Mouse (Mus musculus): ENCODE measurements at regions not wholly inside any gene's neighbourhood (a gene's known extent, or its start where the extent isn't known, plus 50 kb on each side); places are given as distances from the start of the nearest gene placed in this dataset.

GRCm38 (mm10) chr14:61866532-61867268, 259.4 kb downstream of the Kcnrg start:
- no peak for DNase-seq
- intact Hi-C loops (cut with DNase I; ENCODE audit: low total_unique reads) = no loop called here

GRCm38 (mm10) chr14:61874206-61874605, 266.9 kb downstream of the Kcnrg start:
- intact Hi-C loops (cut with DNase I; ENCODE audit: low total_unique reads) = no loop called here

GRCm38 (mm10) chr14:61879416-61879815, 272.2 kb downstream of the Kcnrg start:
- intact Hi-C loops (cut with DNase I; ENCODE audit: low total_unique reads) = no loop called here

More at GRCm38 (mm10) chr14:61874206-61874605, 266.9 kb downstream of the Kcnrg start:
- no peak for DNase-seq

GRCm38 (mm10) chr14:61880514-61881259, 273.4 kb downstream of the Kcnrg start:
- intact Hi-C loops (cut with DNase I; ENCODE audit: low total_unique reads) = no loop called here
- DNase-seq = no peak

More at GRCm38 (mm10) chr14:61879416-61879815, 272.2 kb downstream of the Kcnrg start:
- DNase-seq = no peak

- DNase-seq = no peak
- intact Hi-C loops (cut with DNase I; ENCODE audit: low total_unique reads) = no loop called here
These were observed 278.2 kb downstream of the Kcnrg start for GRCm38 (mm10) chr14:61885241-61886015.

GRCm38 (mm10) chr14:61889626-61890025, 282.4 kb downstream of the Kcnrg start:
- DNase-seq = no peak
- intact Hi-C loops (cut with DNase I; ENCODE audit: low total_unique reads) = no loop called here

GRCm38 (mm10) chr14:61893786-61894185, 286.5 kb downstream of the Kcnrg start:
- no peak for DNase-seq
- intact Hi-C loops (cut with DNase I; ENCODE audit: low total_unique reads) = no loop called here

GRCm38 (mm10) chr14:61896879-61897278, 289.6 kb downstream of the Kcnrg start:
- intact Hi-C loops (cut with DNase I; ENCODE audit: low total_unique reads) = no loop called here
- DNase-seq = no peak

- no peak for DNase-seq
- intact Hi-C loops (cut with DNase I; ENCODE audit: low total_unique reads) = no loop called here
These were observed 291.4 kb downstream of the Kcnrg start for GRCm38 (mm10) chr14:61898664-61899063.

- intact Hi-C loops (cut with DNase I; ENCODE audit: low total_unique reads) = no loop called here
- no peak for DNase-seq
These were observed 297.3 kb downstream of the Kcnrg start for GRCm38 (mm10) chr14:61904426-61905124.

GRCm38 (mm10) chr14:61918113-61918512, 310.9 kb downstream of the Kcnrg start:
- no peak for DNase-seq
- intact Hi-C loops (cut with DNase I; ENCODE audit: low total_unique reads) = no loop called here

- intact Hi-C loops (cut with DNase I; ENCODE audit: low total_unique reads) = no loop called here
- DNase-seq = no peak
These were observed 324.6 kb downstream of the Kcnrg start for GRCm38 (mm10) chr14:61931811-61932210.

- intact Hi-C loops (cut with DNase I; ENCODE audit: low total_unique reads) = no loop called here
These were observed 334.4 kb downstream of the Kcnrg start for GRCm38 (mm10) chr14:61941682-61942081.

GRCm38 (mm10) chr14:61945659-61946058, 338.4 kb downstream of the Kcnrg start:
- intact Hi-C loops (cut with DNase I; ENCODE audit: low total_unique reads) = no loop called here
- DNase-seq = no peak

More at GRCm38 (mm10) chr14:61941682-61942081, 334.4 kb downstream of the Kcnrg start:
- DNase-seq = no peak

GRCm38 (mm10) chr14:61949446-61949845, 342.2 kb downstream of the Kcnrg start:
- intact Hi-C loops (cut with DNase I; ENCODE audit: low total_unique reads) = no loop called here
- no peak for DNase-seq

GRCm38 (mm10) chr14:61950004-61950403, 342.4 kb upstream of the Rnaseh2b start:
- no peak for DNase-seq
- intact Hi-C loops (cut with DNase I; ENCODE audit: low total_unique reads) = no loop called here

- no peak for DNase-seq
- intact Hi-C loops (cut with DNase I; ENCODE audit: low total_unique reads) = no loop called here
These were observed 339.4 kb upstream of the Rnaseh2b start for GRCm38 (mm10) chr14:61953029-61953428.

- no peak for DNase-seq
- intact Hi-C loops (cut with DNase I; ENCODE audit: low total_unique reads) = no loop called here
These were observed 337.0 kb upstream of the Rnaseh2b start for GRCm38 (mm10) chr14:61955416-61955815.

GRCm38 (mm10) chr14:61960243-61960957, 332.0 kb upstream of the Rnaseh2b start:
- intact Hi-C loops (cut with DNase I; ENCODE audit: low total_unique reads) = no loop called here
- DNase-seq = no peak
